Mouse (Mus musculus) bone marrow, adult 2 months (tissue): ENCODE data around the gene Kntc1.

ENCODE experiments used
- CTCF ChIP-seq: fragments of 200-500 bp; IDR thresholded peaks from 2 replicates; pipeline ENCODE4 v1.5.1; 2011; ENCODE audit warnings: low read length, control low read depth; ENCODE audit not compliant: control insufficient read depth, insufficient read depth
- POLR2A ChIP-seq: fragments of 200-500 bp; IDR thresholded peaks from 2 replicates; pipeline ENCODE4 v1.6.1; 2011; ENCODE audit warnings: low read depth, mild to moderate bottlenecking, control low read depth, low read length, borderline replicate concordance; ENCODE audit not compliant: control insufficient read depth

GRCm38 (mm10) chr5:123827659-123828091 lies 78.2 kb downstream of the Kntc1 start:
- TF ChIP-seq CTCF (no peak), POLR2A (no peak)
